Mouse (Mus musculus): ENCODE measurements at regions not wholly inside any gene's neighbourhood (a gene's known extent, or its start where the extent isn't known, plus 50 kb on each side); places are given as distances from the start of the nearest gene placed in this dataset.
"Not testable (repeated sequence)": the region's sequence is repeated elsewhere in the genome, so short reads cannot be mapped to it uniquely, and the experiment has no call there.

GRCm38 (mm10) chr13:103620958-103621357 lies 153.4 kb downstream of the Srek1 start:
- DNase-seq (ENCODE audit: low spot score), result not testable (repeated sequence)

DNA sequence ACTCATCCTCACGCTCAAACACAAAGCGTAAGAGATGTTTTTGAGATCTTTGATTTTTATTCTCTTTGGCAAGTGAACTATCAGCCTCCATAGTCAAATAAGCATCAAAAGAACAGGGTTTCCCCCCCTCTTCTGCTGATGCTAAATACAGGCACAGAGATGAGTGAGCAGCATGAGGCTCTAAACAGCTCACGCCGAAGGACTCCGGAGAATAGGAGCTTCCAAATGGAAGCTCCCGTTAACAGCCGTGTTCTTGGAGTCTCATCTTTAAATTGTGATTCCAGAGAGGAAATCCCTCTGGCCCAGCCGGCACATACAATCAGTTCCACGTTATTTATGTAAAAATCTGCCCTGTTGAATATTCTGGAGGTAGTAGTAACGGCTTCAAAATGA lies 161.1 kb downstream of the Srek1 start:
- no peak for DNase-seq (ENCODE audit: low spot score)

- no peak for DNase-seq (ENCODE audit: low spot score)
Observed at GRCm38 (mm10) chr13:103612720-103613332, 161.6 kb downstream of the Srek1 start.

- no peak for DNase-seq (ENCODE audit: low spot score)
Observed at GRCm38 (mm10) chr13:103602302-103602701, 172.1 kb downstream of the Srek1 start.

DNA sequence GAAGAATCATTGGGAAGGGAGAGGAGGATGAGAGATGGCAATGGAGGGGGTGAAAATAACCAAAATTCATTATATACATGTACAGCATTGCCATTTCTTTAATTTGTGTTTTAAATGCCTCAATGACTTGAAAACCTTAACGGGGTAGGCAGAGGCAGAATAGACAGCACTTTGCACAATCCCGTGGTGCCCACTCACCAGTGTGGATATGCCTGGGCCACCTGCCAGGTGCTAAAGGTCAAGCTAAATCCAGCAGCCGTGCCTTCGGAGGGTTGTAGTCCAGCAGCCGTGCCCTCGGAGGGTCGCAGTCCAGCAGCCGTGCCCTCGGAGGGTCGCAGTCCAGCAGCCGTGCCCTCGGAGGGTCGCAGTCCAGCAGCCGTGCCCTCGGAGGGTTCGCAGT lies 182.0 kb downstream of the Srek1 start:
- no peak for DNase-seq (ENCODE audit: low spot score)

DNA sequence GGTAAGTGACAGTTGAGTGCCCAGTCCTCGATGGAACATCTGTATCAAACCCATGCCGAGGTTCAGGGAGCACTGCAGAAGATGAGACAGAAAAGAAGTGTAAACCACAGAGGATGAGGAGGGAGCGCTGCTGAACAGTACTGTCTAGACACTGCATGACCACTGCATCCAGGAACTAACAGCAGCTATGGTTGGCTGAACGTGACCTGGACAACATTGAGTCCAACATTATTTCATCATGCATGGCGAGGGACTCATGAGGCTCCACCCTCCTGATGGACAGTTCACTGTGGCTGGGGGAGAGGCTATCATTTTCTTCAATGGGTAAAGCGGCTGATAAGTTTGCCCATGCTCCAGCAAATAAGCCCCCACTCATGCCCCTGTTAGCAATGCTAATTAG lies 182.5 kb downstream of the Srek1 start:
- no peak for DNase-seq (ENCODE audit: low spot score)

- DNase-seq (ENCODE audit: low spot score), result not testable (repeated sequence)
Observed at GRCm38 (mm10) chr13:103591381-103591780, 183.0 kb downstream of the Srek1 start.

GRCm38 (mm10) chr13:103589646-103590045 lies 184.8 kb downstream of the Srek1 start:
- DNase-seq (ENCODE audit: low spot score), result no peak

- DNase-seq (ENCODE audit: low spot score), result no peak
Observed at GRCm38 (mm10) chr13:103576856-103577255, 197.6 kb downstream of the Srek1 start.

GRCm38 (mm10) chr13:103564715-103565114 lies 209.7 kb downstream of the Srek1 start:
- DNase-seq (ENCODE audit: low spot score), result no peak

DNA sequence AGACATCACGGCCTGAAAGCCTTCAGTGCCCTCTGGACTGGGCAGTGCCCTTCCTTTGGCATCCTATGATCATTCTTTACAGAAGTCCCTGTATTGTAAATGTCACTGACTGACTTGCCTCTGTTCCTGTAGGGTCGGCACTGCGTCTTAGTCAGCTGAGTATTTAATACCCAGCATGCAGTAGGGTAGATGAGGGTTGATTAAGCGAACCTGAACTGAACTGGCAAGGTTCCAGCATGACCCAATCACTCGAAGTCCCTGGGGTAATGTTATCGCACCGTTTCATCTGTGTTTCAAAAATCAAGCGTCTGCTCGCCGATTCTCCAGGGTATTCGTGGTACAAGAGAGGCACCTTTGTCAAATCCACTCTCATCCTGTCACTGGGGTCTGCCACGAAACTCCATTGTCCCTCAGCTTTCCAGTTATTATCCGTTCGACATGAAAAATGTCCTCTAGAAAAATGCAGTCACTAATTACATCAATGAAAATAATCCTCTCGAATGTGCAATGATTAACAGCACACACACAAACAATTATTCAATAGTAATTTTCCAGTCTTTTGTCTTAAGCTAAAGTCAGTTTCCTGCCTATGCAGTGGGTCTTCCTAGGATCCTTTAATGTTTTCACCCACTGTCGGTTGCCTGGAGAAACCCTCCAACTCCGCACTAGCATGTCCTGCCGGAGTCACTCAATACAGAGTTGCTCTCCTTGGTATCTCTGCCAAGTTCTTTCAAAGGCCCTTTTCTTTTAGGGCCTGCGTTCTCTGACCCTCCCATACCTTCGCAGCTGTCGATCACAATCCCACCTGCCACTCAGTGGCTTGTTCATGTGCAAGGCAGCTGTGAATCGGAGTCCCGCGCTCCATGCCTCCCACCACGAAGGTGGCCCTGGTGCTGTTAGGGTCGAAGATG lies 212.4 kb downstream of the Srek1 start:
- no peak for DNase-seq (ENCODE audit: low spot score)

DNA sequence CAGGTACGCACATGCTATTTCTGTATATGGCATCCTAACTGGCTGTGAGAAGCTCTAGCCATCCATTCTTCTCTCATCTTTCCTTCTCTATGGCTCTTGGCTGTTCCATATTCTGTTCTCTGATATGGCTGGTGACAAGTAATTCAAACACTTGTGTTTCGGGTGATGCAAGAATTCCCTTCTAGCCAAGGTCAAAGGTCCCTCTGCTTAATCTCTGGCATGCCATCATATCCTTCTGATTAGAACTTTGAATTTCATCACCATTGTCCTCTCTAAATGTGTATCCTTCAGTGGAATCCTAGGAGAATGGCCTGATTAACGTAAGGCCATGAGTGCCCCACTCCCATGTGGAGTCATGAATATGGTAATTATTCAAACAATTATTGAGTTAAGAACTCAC lies 215.5 kb downstream of the Srek1 start:
- no peak for DNase-seq (ENCODE audit: low spot score)

GRCm38 (mm10) chr13:103539577-103539976 lies 205.3 kb upstream of the Mast4 start:
- no peak for DNase-seq (ENCODE audit: low spot score)

GRCm38 (mm10) chr13:103513825-103514224 lies 179.5 kb upstream of the Mast4 start:
- no peak for DNase-seq (ENCODE audit: low spot score)

DNA sequence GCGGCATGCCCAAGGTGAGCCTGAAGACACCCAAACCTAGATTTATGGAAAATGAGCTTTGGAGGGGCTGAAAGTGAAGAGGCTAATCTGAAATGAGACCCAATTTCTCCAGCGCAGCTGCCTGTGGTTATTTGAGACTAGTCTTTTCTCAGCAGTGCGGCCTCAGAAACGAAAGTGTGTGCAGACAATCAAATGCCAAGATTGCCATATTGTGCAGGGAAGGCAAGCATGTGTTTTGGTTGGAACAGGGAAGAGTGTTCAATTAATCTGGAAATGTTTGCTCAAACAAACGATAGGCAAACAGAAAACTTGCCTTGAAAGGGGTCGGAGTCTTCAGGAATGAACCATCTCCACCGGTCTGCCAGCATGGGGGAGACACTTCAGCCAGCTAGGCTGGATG lies 178.2 kb upstream of the Mast4 start:
- no peak for DNase-seq (ENCODE audit: low spot score)

DNA sequence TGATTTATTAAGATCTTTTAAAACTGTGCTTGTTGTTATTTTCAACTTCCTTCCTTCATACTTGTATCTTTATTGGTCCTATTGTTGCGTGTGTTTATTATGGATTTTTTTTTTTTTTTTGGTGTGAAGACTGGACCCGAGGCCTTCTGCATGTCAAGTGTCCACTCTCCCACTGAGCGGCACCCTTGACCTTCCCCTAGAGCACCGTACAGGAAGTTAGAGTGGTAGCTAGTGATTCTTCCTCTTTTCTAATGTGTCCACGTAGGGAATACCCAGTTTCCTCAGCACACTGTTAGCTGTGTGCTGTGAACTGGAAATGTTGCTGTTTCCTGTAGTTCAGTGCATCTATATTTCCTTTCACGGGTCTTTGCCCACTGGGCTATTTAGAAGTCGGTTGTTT lies 170.7 kb upstream of the Mast4 start:
- DNase-seq (ENCODE audit: low spot score), result no peak

GRCm38 (mm10) chr13:103499376-103499775 lies 165.1 kb upstream of the Mast4 start:
- DNase-seq (ENCODE audit: low spot score), result no peak

DNA sequence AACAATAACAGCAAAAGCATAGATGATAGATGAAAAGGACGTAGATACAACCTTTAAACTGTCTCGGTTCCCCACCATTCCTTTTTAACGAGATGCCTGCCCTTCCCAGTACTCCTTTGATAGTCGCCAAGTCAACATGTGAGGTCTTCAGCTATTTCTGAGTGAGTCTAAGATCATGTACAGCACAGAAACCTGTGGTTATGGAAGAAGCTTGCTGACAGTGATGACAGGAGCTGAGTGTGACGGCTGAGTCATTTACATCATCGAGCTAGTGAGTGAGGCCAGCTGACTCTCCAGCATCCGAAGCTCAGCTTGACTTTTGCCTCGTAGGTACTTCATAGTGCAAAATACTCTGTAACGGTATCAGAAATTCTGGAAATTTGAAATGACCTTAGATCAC lies 160.1 kb upstream of the Mast4 start:
- no peak for DNase-seq (ENCODE audit: low spot score)

- DNase-seq (ENCODE audit: low spot score), result peak; percentile 35
Observed at GRCm38 (mm10) chr13:103493567-103493966, 159.3 kb upstream of the Mast4 start.

GRCm38 (mm10) chr13:103490049-103490448 lies 155.8 kb upstream of the Mast4 start:
- DNase-seq (ENCODE audit: low spot score), result no peak

DNA sequence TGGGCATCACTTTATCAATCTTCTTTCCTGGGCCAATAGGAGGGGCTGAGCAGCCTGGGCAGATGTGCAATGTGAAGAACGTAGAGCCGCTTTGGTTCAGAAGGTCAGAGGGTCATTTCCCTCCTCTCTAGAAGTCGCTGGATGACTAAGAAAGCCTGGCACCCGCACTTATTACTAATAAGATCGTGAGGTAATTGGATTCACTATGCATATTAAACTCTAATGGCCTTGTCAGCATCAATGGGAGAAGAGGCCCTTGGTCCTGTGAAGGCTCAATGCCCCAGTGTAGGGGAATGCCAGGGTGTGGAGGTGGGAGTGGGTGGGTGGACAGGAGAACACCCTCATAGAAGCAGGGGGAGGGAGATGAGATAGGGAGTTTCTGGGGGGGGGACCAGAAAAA lies 149.8 kb upstream of the Mast4 start:
- DNase-seq (ENCODE audit: low spot score), result no peak

DNA sequence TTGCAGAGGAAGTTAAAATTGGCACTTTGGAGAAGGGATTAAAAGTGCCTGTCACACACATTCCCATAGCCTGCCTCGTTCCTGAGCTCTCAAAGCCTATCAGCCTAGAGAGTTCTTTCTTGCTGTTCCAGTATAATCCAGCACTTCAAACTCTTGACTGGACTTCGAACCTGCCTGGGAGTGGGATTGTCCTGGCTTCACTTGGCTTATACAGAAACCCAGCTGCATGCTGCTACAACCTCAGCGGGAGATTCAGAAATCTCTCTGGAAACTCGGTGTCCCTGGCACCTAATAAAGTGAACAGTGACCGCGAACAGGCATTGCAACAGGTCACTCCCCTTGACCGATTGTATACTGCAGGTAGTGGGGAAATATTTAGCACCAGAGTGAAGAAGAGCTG lies 149.1 kb upstream of the Mast4 start:
- DNase-seq (ENCODE audit: low spot score), result no peak

GRCm38 (mm10) chr13:103476328-103476727 lies 142.0 kb upstream of the Mast4 start:
- DNase-seq (ENCODE audit: low spot score), result no peak

- no peak for DNase-seq (ENCODE audit: low spot score)
Observed at GRCm38 (mm10) chr13:103472216-103472615, 137.9 kb upstream of the Mast4 start.
